Mouse (Mus musculus) megakaryocyte, embryonic 14.5 days (primary cell): ENCODE measurements around the gene Gm5460.

Experiments
- FLI1 ChIP-seq: IDR thresholded peaks from 2 replicates; pipeline ENCODE4 v1.6.1; 2012; ENCODE audit warnings: low read length, inconsistent platforms, mixed read lengths
- GATA1 ChIP-seq: IDR thresholded peaks from 3 replicates; pipeline ENCODE4 v1.6.1; 2012; ENCODE audit warnings: mixed read lengths, low read length, inconsistent platforms, borderline replicate concordance

DNA sequence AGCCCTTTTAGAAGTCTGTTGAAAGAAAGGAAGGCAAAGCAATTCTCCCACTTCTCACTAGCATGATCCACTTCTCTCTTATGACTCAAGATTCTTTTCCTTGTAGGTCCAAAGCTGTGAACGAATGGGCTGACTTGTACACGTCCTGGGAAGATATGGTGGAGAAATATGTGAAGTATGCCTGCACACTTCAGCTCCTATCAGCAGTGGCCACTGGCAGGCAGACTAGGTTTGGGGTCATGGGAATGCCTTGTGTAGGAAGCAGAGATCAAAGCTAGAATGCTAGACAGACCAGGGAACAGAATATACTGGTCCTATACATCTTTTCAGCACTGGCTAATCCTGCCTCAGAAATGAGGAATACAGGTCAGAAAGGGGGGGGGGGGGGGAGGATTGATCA lies 10.2 kb downstream of the Gm5460 start:
- TF ChIP-seq FLI1 (no peak), GATA1 (no peak)
